Mouse (Mus musculus) monocyte, adult 2 months (primary cell): ENCODE data around the gene Nav1.

Experiments
- DNase-seq, 2 experiments: peaks; one replicate each; pipeline ENCODE4 v3.0.0; 2022; ENCODE audit warnings: low spot score in 2 of 2, low read depth in 1 of 2

The Nav1 gene

GRCm38 (mm10) chr1:135553615-135554014 lies 53.5 kb downstream of the Nav1 start:
- DNase-seq, result no peak

- no peak for DNase-seq
Observed at GRCm38 (mm10) chr1:135553154-135553553, 53.9 kb downstream of the Nav1 start.

- DNase-seq, result no peak
Observed at GRCm38 (mm10) chr1:135550886-135551285, 56.2 kb downstream of the Nav1 start.

DNA sequence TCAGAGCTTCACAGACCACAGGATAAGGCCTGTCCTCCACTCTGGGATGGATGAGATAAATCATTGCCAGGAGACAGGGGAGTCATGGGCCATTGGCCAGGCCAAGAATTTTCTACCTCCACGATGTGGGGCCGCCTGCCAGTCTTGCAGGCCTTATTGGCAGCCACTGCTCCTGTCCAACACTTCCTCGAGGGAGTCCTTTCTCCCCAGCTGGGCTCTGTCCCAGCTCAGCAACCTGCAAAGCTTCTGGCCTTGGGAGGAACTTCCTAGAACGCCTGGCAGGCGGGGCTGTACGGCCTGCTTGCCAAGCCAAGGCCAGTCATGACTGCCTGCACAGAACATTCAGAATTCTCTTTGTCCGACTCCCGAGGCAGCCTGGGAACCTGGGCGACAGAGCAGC lies 58.3 kb downstream of the Nav1 start:
- no peak for DNase-seq

DNA sequence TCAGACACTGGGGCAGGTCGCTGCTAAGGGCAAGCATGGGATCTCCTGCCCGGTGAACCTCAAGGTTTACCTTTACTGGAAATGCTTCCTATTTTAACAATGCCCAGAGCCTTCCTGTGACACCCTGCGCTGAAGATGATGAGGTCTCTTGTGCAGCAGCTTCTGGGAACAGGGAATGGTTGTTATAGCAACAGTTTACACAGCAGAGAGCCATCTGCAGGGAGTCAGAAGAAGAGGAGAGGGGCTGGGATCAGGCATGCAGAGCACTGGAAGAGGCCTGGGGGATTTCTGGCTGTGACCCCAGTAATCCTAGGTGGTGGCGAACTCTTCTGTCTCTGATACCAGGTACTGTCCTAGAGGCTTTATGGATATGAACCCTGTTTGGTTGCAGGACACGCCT lies 61.0 kb downstream of the Nav1 start:
- no peak for DNase-seq

DNA sequence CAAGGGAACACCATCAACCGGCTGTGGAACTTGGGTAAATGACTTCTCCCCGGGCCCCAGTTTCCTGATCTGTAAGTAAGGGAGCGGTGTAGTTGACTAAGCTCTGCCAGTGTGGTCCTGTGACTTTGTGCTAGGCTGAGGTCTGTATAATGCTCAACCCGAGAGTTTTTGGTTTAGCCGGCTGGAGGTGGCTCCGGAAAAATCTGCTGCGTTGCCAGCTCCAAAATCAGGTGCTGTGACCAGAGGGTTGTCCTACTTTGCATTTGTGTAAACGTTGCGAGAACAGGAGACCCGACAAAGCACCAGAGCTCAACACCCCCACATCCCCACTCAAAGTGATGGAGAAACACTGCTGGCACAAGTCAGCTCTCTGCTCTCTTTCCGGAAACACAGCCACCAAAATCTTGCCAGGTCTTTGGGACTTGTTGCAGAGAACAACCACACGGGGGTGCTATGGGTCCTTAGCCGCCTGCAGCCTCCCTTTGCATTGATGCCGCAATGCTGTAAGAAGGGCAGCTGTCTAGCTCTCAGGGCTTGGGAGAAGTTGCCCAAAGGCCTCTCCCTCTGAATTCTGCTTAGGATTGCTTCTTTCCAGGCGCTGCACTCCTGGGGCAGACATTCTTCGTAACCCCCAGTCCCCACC lies 62.5 kb downstream of the Nav1 start:
- peak; percentile 37 to 54 for DNase-seq

- DNase-seq, result no peak
Observed at GRCm38 (mm10) chr1:135542841-135543810, 64.0 kb downstream of the Nav1 start.

DNA sequence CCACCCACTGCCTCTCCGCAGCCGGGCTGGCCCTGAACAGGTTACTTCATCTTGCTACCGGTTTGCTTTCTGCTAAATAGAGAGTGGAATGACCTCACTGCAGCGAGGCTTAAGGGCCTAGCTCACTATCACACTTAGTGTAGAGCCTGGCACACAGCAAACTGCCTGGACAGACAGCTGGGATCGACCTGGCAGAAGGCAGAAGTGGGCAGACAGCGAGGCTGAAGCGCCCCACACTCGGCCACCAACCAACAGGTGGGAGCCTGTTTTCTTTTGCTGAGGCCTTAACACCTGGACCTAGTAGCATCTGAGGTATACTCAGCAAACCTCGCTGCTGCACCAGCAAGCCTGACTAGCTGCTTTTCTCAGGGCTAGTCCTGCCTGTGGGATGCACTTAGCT lies 65.0 kb downstream of the Nav1 start:
- DNase-seq, result no peak

GRCm38 (mm10) chr1:135540270-135540669 lies 66.8 kb downstream of the Nav1 start:
- DNase-seq, result peak in 1 of 2 experiments; percentile 59

GRCm38 (mm10) chr1:135538441-135539265 lies 68.4 kb downstream of the Nav1 start:
- no peak for DNase-seq

GRCm38 (mm10) chr1:135536822-135537221 lies 70.3 kb downstream of the Nav1 start:
- no peak for DNase-seq

- no peak for DNase-seq
Observed at GRCm38 (mm10) chr1:135536326-135536725, 70.8 kb downstream of the Nav1 start.

- DNase-seq, result no peak
Observed at GRCm38 (mm10) chr1:135535256-135535655, 71.8 kb downstream of the Nav1 start.

- DNase-seq, result peak; percentile 15 to 27
Observed at GRCm38 (mm10) chr1:135534782-135535181, 72.3 kb downstream of the Nav1 start.

GRCm38 (mm10) chr1:135534070-135534469 lies 73.0 kb downstream of the Nav1 start:
- DNase-seq, result no peak

- no peak for DNase-seq
Observed at GRCm38 (mm10) chr1:135532383-135532782, 74.7 kb downstream of the Nav1 start.

DNA sequence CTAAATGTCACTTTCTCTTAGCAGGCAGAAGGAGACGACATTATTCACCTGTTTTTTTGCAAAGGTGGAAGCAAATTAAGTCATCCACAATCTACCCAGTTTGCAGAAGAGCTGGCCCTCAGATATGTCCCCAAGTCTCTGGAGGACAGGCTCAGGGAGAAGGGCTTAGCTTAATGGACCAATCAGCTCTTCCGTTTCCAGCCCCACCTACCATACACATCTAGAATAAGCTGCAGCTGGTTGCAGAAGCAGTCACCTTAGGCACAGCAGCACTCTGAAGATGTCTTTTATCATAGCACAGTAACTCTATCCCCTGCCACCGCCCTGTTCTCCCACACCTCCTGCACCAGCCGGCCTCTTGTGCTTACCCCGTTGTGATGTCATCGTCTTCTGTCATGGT lies 75.1 kb downstream of the Nav1 start:
- no peak for DNase-seq

DNA sequence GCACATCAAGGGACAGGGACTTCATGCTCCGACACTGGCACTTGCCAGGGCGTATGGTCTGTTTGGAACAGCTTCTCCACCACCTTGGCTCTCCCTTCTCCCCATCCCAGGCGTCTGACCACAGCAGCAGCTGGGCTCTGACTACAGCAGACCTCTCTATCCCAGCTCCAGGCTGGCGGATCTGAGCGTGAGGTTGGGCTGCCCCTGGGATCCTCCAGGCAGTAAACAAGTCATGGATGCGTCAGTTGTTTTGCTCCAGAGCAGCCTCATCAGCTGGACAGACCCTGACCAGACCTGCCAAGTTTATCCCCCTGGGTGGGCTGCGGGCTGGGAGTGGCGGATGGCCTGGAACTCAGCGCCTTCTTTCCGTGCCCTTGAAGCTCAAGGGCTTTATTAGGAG lies 76.0 kb downstream of the Nav1 start:
- no peak for DNase-seq

DNA sequence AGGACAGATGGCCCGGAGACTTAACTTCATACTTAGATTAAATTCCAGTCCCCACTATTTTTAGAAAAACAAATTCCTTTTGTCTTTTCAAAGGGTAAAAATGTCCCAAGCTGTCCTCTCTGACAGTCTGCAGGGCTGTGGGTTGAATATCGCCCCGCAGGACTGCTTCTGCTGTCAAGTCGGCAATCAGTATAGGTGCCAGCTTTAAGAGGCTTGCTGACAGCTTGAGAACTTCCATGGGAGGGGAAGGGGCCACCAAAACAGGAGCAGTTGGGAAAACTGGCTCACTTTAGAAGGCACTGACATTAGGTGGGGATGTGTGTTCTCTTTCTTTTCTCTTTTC lies 82.6 kb downstream of the Nav1 start:
- no peak for DNase-seq

DNA sequence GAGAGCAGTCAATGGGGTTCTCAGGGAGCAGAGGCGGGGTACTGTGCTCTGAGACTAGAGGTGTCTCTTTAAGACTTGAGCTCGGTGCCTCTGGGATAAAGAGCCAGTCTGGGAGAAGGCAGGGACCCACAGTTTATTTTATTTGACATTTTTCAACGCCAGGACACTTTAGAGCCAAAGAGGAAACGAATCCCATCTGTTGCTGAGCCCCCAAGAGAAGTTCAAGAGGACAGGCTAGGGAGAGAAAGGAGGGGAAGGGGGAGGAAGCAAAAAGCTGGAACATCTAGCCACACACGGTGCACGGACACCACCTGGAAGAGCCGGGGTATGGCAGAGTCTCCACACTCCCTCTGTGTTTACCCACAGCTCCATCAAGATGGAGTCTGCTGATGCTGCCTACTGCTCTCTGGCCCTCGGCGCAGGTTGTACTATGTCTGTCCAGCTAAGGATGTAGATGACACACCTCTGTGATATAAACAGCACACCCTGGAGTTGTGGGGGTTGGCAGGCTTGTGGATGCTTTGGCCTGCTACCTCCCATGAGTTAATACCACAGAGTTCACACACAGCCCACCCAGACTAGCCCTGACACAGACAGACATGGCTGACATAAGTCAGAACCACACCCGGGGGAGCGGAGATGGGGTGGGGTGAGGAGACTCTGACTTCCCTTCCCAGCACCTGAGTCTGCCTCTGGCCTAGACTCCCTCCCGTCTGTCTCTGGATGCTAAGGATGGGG lies 83.1 kb downstream of the Nav1 start:
- DNase-seq, result no peak

DNA sequence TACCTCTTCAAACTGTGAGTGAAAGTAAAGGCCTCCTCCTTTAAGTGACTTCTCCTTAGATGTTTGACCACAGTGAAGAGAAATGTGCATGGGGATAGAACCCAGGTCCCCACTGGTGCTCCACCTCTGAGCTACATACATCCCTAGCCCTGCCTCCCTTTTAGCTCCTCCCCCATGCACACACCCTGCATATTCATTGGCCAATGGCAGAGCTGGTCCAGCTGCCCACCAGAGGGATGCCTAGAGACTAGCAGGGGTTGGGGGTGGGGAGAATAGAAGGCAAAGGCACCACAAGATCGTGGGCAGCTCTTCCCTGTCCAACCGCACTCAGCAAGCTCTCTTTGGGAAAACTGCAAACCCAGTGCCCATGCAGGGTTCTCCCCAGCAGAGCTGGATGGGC lies 83.8 kb downstream of the Nav1 start:
- DNase-seq, result no peak
